Mouse (Mus musculus): Measurements from ENCODE around the gene Dmd.

DNA sequence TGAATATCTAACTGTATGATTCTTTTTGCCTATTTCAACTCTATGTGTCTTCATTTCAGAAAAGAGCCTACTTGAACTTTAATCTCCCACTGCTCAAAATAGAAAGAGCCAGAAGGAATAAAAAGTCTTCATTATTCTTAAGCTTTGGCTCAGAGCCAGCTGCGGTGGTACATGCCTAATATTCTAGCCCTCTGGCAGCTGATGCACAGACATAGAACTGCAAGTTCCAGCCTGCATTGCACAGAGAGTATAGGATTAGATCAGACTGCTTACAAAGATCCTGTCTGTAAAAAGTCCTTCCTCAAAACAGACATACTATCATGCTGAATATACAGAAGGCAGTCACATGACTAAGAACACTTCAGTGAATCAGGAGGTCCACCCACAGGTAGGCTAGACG is 168.5 kb downstream of the Dmd start:
- TF ChIP-seq CTCF (IDR thresholded peaks at IDR 0.05) (no peak), POLR2A (IDR thresholded peaks at IDR 0.05; ENCODE audit: insufficient read depth, low read depth, low read length) (no peak)
